Mouse (Mus musculus): ENCODE measurements around the gene Fcrls. TPM values are rescaled to one million over a fixed set of nuclear protein-coding genes. Genes with fewer than 3 reads are reported as not detected.

The Fcrls gene
- 4.6 TPM for polyA plus RNA-seq (2015; fragmentation: Illumina TruSeq; extraction: RNeasy Lipid Tissue Mini Kit (QIAGEN cat#74804); ENCODE audit: insufficient read depth, low read depth, low replicate concordance)

DNA sequence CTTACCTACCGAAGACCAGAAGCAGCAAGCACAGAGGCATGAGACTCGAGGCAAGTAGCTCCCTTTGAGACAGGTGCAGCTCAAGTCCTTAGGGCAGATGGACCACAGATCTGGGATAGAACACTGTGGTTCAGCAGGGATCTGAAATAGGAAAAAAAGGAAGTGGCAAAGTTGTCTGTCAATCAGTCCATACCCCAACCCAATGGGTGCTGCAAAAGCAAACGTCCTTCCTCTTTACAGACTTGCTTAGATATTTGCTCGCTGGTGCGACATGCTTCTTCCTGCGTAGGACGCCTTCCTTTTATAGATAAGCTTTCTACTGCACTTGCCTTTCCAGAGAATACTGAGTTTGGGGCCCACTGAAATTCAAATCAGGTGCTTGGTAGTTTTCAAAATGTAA lies at the start of gene Fcrls:
Gene Fcrls, minus strand, starts transcription at position 303 of the 400 bp plus-strand sequence.

Other genes with a start within 250 kb of the Fcrls start
- 2.8 TPM for gene Kirrel, start 89.0 kb downstream of the Fcrls start, polyA plus RNA-seq (2015; fragmentation: Illumina TruSeq; extraction: RNeasy Lipid Tissue Mini Kit (QIAGEN cat#74804); ENCODE audit: insufficient read depth, low read depth, low replicate concordance)
- 1.1 TPM for gene Cd5l, start 94.1 kb upstream of the Fcrls start, polyA plus RNA-seq (2015; fragmentation: Illumina TruSeq; extraction: RNeasy Lipid Tissue Mini Kit (QIAGEN cat#74804); ENCODE audit: insufficient read depth, low read depth, low replicate concordance)
- gene Fcrl1, start 112.6 kb upstream of the Fcrls start, polyA plus RNA-seq (2015; fragmentation: Illumina TruSeq; extraction: RNeasy Lipid Tissue Mini Kit (QIAGEN cat#74804); ENCODE audit: insufficient read depth, low read depth, low replicate concordance), result not detected
- not detected for gene Fcrl5, start 172.0 kb upstream of the Fcrls start, polyA plus RNA-seq (2015; fragmentation: Illumina TruSeq; extraction: RNeasy Lipid Tissue Mini Kit (QIAGEN cat#74804); ENCODE audit: insufficient read depth, low read depth, low replicate concordance)

All from pancreas, adult 10 weeks (tissue).